Mouse (Mus musculus) stomach, embryonic 14.5 days (tissue): ENCODE measurements around the gene Gper1. TPM values are rescaled to one million over a fixed set of nuclear protein-coding genes. Genes with fewer than 3 reads are reported as not detected.

ENCODE experiments used
- ATAC-seq: fragments of 200-750 bp; cut with Nextera tagmentation; 2 replicates; pipeline ENCODE4 v1.8.0; 2017; ENCODE audit warnings: low read depth, moderate TSS enrichment; ENCODE audit not compliant: insufficient number of reproducible peaks, insufficient read depth, low FRiP score
- H3K27ac ChIP-seq: fragments of 300-500 bp; sonication (generic); 2 replicates; pipeline ENCODE4 v1.5.1; 2014; ENCODE audit warnings: mild to moderate bottlenecking, low read length, moderate library complexity, mixed read lengths
- H3K27me3 ChIP-seq: fragments of 300-500 bp; sonication (generic); 2 replicates; pipeline ENCODE4 v1.6.1; 2014; ENCODE audit warnings: low read length, control low read depth, mixed read lengths; ENCODE audit not compliant: control insufficient read depth, insufficient read depth
- H3K36me3 ChIP-seq: fragments of 300-500 bp; sonication (generic); 2 replicates; pipeline ENCODE4 v1.6.1; 2014; ENCODE audit warnings: mild to moderate bottlenecking, control low read depth, low read length, moderate library complexity, mixed read lengths; ENCODE audit not compliant: control insufficient read depth, insufficient read depth
- H3K4me1 ChIP-seq: fragments of 300-500 bp; sonication (generic); 2 replicates; pipeline ENCODE4 v1.6.1; 2014; ENCODE audit warnings: low read length, control low read depth, mixed read lengths; ENCODE audit not compliant: control insufficient read depth, insufficient read depth
- H3K4me2 ChIP-seq: fragments of 300-500 bp; sonication (generic); replicated peaks from 2 replicates; pipeline ENCODE4 v1.6.1; 2014; ENCODE audit warnings: low read depth, low read length, control low read depth
- H3K4me3 ChIP-seq: fragments of 300-500 bp; sonication (generic); 2 replicates; pipeline ENCODE4 v1.5.1; 2014; ENCODE audit warnings: low read depth, low read length, control low read depth
- H3K9ac ChIP-seq: fragments of 300-500 bp; sonication (generic); replicated peaks from 2 replicates; pipeline ENCODE4 v1.6.1; 2014; ENCODE audit warnings: low read depth, mild to moderate bottlenecking, control low read depth, low read length, moderate library complexity, mixed read lengths
- H3K9me3 ChIP-seq: fragments of 300-500 bp; sonication (generic); 2 replicates; pipeline ENCODE4 v1.6.1; 2016; ENCODE audit warnings: low read depth, low read length, control low read depth; ENCODE audit not compliant: control insufficient read depth
- WGBS: fragments of 180-500 bp; shearing (Covaris S2); extraction: QIAGEN DNeasy Blood & Tissue Kit; methylation state at CpG from one replicate; pipeline ENCODE4 v1.1.7; 2014; 5-methylcytosine and 5-hydroxymethylcytosine counted together
- polyA plus RNA-seq: library from polyadenylated mRNA; unstranded; fragments of >200 nt; fragmentation: Nextera tagmentation; extraction: Ambion mirVana; gene quantifications from 2 replicates; pipeline ENCODE4 v1.2.1, GENCODE M21; 2014

Gper1 gene
- polyA plus RNA-seq, 1 experiment from 2014 or later: 3.3 TPM

DNA sequence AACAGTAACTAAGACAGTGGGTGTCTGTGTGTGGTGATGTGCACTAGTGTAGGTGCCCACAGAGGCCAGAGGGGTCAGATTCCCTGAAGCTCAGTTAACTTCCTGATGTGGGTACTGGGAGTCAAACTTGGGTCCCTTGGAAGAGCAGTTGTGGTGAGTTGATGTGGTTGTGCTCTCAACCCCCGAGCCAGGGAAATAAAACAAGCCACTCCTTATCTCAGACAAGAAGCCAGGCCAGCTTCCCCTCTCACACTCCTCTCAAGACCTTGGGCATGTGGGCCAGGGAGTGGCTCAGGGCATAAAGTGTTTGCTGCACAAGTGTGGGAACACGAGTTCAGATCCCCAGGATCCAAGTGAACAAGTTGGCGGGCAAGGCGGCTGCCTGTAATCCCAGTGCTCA is 43.9 kb downstream of the Gper1 start:
- H3K27me3 ChIP-seq: no peaks in the 10 kb centered on the region
- H3K4me3 ChIP-seq: no peak overlapping the region
- peaks cover 7% of the 10 kb centered on the region for H3K36me3 ChIP-seq
- WGBS: 70% methylated on average over 4 of the region's 4 CpGs
- no peak for ATAC-seq
- no peak overlapping the region for H3K27ac ChIP-seq
- H3K4me1 ChIP-seq: no peaks in the 10 kb centered on the region
- no peaks in the 10 kb centered on the region for H3K9me3 ChIP-seq
- H3K9ac ChIP-seq: no peak overlapping the region
- no peak overlapping the region for H3K4me2 ChIP-seq

DNA sequence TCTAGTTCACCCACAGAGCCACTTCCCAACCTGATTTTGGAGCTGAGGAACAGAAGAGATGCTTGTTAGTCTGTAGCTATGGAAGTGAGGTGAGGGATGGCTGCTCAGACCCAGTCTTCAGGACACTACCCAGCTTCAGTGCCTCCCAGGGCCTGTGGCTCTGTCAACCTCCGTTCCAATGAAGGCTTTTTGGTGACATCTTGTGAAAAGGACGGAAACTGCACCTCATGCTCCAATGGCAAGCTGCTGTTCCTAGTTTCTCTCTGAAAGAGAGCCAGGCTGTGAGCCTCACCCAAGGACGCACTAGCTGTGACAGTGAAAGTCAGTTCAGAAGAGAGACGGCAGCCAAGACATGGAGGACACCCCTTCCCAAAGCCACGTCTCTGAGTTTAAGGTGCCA is 45.0 kb downstream of the Gper1 start:
- ATAC-seq: no peak
- Histone ChIP-seq H3K4me3 (no peak overlapping the region), H3K27ac (no peak overlapping the region), H3K36me3 (peaks cover 17% of the 10 kb centered on the region), H3K4me1 (no peaks in the 10 kb centered on the region), H3K9me3 (no peaks in the 10 kb centered on the region), H3K9ac (no peak overlapping the region), H3K27me3 (no peaks in the 10 kb centered on the region), H3K4me2 (no peak overlapping the region)
- 45% methylated on average over 5 of the region's 5 CpGs for WGBS

DNA sequence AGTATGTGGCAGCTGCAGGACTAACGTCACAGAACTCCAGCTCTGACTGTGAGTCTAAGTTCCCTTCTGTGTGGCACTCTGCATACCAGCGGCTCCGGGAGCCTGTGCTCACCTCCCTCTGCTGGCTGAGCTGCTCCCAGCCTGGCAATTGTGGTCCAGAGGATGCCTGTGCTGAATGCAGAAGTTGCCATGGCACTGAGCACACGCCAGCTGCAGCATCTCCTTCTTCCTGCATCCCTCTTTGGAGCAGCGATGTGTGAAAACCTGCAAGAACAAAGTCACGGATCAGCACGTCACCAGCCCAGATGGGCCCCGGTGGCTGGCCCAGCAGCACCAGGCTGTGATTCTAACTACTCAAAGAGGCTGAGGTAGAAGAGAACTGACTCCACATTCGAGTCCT is 51.8 kb downstream of the Gper1 start:
- Histone ChIP-seq H3K4me2 (no peak overlapping the region), H3K4me1 (no peaks in the 10 kb centered on the region), H3K9ac (no peak overlapping the region), H3K36me3 (peaks cover 49% of the 10 kb centered on the region), H3K27ac (no peak overlapping the region), H3K9me3 (no peaks in the 10 kb centered on the region), H3K4me3 (no peak overlapping the region), H3K27me3 (no peaks in the 10 kb centered on the region)
- ATAC-seq: no peak
- WGBS: 90% methylated on average over 9 of the region's 9 CpGs

Other genes with a start within 250 kb of the Gper1 start
- gene Sun1, start 222.5 kb upstream of the Gper1 start, polyA plus RNA-seq: 60.2 and 66.6 TPM in 2 replicates
- gene Get4, start 170.8 kb upstream of the Gper1 start, polyA plus RNA-seq: 149 and 151 TPM in 2 replicates
- 2.2 and 2.3 TPM in 2 replicates for gene Adap1, start 97.5 kb upstream of the Gper1 start, polyA plus RNA-seq
- 105 and 120 TPM in 2 replicates for gene Cox19, start 71.7 kb upstream of the Gper1 start, polyA plus RNA-seq
- gene Cyp2w1, start 70.5 kb upstream of the Gper1 start, polyA plus RNA-seq: 6.3 and 6.8 TPM in 2 replicates
- gene Gpr146, start 45.5 kb upstream of the Gper1 start, polyA plus RNA-seq: 1.3 and 1.5 TPM in 2 replicates
- 0.48 and 1.3 TPM in 2 replicates for gene C130050O18Rik, start 17.9 kb upstream of the Gper1 start, polyA plus RNA-seq
- 37.6 and 37.7 TPM in 2 replicates for gene 3110082I17Rik, start 37.4 kb downstream of the Gper1 start, polyA plus RNA-seq
- gene Zfand2a, start 61.4 kb downstream of the Gper1 start, polyA plus RNA-seq: 5.8 and 6.9 TPM in 2 replicates
- not detected in 2 replicates for gene Uncx, start 120.3 kb downstream of the Gper1 start, polyA plus RNA-seq